Mouse (Mus musculus) stomach, postnatal 0 days (tissue): ENCODE results near the gene Wdr48.

Experiments used
- CTCF ChIP-seq: IDR thresholded peaks from 2 replicates; pipeline ENCODE4 v1.5.1; 2016; ENCODE audit warnings: antibody characterized with exemption, low read depth, mild to moderate bottlenecking, moderate library complexity
- EP300 ChIP-seq: optimal IDR thresholded peaks from 2 replicates; pipeline ENCODE3; 2016; ENCODE audit warnings: antibody characterized with exemption

GRCm38 (mm10) chr9:119849214-119849613 lies 45.5 kb upstream of the Wdr48 start:
- TF ChIP-seq CTCF, result no peak
- no peak for TF ChIP-seq EP300
